Mouse (Mus musculus) large intestine, adult 2 months (tissue): ENCODE measurements around the gene Sh3pxd2b. TPM values are rescaled to one million over a fixed set of nuclear protein-coding genes. Genes with fewer than 3 reads are reported as not detected.

Experiments
- DNase-seq: peaks from one replicate; pipeline ENCODE4 v3.0.0-alpha.2; 2012; ENCODE audit warnings: low read depth, low spot score
- WGBS: fragments of 180-500 bp; shearing (Covaris S2); methylation state at CpG from one replicate; pipeline ENCODE4 v1.1.7; 2018; 5-methylcytosine and 5-hydroxymethylcytosine counted together
- polyA plus RNA-seq: library from polyadenylated mRNA; depleted of rRNA; stranded (reverse); fragments of >200 nt; gene quantifications from 2 replicates; pipeline ENCODE4 v1.2.3, GENCODE M21; 2012

The Sh3pxd2b gene
- polyA plus RNA-seq, 1 experiment, result 3.4 TPM

DNA sequence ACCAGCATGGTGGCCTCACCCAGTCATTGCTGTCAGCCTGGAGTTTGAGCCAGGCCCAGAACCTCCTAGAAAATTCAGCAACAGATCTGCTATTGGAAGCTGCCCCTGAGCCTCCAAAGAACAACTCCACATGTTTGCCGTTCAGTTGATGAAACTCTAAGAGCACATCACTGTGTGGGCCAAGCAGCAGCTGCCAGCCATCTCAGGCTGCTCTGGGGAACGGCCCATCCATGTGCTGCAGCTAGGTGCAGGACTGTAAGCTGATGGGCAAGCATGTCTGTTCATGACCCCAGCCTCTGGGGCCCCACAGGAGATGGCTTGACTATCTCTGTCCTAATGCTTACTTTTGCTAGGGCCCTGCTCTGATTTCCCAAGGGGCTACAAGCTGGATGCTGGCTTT is 19.4 kb downstream of the Sh3pxd2b start:
- DNase-seq, result no peak
- 67% methylated on average over 2 of the region's 2 CpGs for WGBS

DNA sequence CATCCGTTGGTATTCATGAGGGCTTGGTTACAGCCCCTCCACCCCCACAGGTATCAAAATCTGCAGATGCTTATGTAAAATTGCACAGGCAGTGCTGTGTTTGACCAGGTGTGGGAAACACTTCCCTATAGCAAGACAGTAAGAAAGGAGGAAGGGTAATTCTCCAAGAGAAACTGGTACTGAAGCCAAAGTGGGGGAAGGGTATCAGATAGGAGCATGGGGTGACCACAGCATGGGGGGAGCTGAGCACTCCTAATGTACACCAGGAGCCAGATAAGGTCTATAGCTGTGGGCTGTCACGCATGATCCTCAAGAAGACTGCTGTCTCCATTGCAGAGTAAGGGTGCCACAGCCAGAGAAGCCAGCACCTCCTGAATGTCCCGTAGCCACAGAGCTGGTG is 21.4 kb downstream of the Sh3pxd2b start:
- DNase-seq, result no peak
- 82% methylated on average over 3 of the region's 3 CpGs for WGBS

GRCm38 (mm10) chr11:32370881-32371280 is 23.3 kb downstream of the Sh3pxd2b start:
- WGBS, result 58% methylated on average over 1 of the region's 1 CpGs
- no peak for DNase-seq

DNA sequence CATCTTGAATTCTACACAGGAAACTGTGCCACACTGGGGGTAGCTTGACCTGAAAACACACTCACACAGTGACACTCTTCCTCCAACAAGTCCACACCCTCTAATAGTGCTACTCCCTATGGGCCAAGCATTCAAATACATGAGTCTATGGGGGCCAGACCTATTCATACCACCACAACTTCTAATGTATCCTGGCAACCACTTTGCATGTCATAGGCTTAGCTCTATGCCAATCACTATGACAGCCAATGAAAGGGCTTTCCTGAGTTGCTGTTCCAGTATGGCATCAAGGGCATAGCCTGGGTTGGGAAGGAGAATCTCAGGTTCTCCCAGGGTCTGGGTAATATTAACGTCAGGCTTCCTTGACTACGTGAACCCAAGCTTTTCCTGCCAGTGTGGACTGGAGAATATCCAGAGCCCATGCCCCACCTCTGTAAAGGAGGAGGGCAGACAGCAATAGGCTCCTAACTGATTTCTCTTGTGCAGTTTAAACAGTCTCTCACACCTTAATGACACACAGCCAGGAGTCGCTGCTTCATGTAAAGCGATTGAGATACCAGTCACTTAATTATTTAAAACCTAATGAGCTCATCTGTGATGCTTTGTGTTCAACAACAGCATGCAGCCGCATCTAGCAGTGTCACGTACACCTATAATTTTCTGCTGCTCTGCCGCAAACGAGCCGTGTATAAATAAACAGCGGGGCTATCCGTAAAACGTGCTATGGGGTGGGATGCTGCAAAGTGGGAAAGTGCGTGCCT is 25.8 kb downstream of the Sh3pxd2b start:
- 84% methylated on average over 13 of the region's 13 CpGs for WGBS
- DNase-seq, result no peak

DNA sequence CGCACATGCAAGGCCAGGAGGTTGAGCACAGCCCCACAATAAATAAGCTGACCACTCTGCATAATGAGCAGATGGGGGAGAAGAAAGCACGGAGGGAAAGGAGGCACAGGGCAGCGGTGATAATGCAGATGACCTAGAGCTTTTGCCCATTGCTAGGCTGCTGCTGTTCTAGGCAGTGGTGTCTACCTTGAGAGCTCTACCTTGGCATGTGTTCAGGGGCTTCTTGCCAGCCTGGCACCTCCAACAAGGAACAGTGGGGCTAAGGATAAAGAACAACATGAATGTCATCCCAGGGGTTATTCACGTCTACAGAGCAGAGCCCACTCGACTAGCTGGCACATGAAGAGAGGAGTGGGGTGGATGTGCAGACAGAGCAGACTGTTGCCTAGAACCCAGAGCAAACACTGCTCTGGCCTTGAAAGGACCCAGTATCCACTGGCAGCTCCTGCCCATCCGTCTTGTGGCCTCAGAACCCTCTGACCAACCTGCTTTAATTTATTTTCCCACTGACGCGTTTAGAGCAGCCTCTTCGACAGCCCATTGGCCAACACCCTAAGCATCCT is 26.5 kb downstream of the Sh3pxd2b start:
- DNase-seq, result no peak
- 85% methylated on average over 9 of the region's 9 CpGs for WGBS

- no peak for DNase-seq
- 75% methylated on average over 4 of the region's 4 CpGs for WGBS
These were observed 27.5 kb downstream of the Sh3pxd2b start for GRCm38 (mm10) chr11:32375104-32375535.

DNA sequence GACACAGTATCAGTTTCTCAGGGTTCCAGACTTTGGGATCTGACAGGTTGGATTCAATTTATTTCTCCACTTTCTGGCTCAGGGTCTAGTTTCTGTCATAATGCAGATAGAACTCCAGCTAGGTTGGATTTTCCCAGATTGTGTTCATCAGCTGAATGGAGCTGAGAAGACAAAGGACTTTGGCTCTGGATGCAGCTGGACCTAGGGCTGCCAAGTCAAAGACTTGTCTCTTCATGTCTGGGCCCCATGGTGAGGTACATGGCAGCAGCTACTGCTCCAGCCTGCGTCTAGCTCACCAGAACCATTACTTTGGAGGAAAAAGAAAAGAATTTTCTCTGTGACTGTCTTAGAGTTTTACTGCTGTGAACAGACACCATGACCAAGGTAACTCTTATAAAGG is 28.5 kb downstream of the Sh3pxd2b start:
- DNase-seq, result no peak
- 100% methylated on average over 1 of the region's 1 CpGs for WGBS

GRCm38 (mm10) chr11:32379910-32380309 is 32.3 kb downstream of the Sh3pxd2b start:
- DNase-seq, result no peak

GRCm38 (mm10) chr11:32383341-32384134 is 35.9 kb downstream of the Sh3pxd2b start:
- no peak for DNase-seq

DNA sequence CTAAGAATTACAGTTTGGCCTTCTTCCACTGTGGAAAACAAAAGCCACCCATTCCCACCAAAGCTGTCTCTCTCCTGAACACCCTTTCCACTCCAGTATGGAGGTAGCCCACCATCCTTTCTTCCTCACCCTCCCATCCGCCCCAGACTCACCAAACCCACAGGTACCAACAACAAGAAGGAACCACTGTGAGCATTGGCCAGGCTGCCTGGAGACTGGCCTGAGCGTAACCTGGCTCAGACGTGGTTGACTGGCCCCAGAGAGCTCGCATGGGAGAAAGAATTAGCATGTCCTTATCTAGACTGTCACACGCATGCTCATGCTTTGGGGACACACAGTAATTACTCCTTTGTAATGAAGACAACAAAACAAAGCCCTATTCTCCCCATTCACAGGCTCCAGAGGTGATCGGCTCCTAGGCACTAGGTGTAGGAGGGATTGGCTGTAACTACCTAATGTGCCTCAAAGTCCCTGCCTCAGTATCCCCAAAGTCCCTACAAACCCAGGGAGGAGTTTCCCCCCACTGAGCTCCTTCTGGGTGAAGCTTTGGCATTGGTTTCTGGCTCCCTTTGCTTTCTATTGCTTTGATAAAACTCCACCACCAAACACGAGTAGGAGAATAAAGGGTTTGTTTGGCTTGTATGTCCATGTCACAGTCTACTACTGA is 36.6 kb downstream of the Sh3pxd2b start:
- 76% methylated on average over 7 of the region's 7 CpGs for WGBS

More at GRCm38 (mm10) chr11:32383341-32384134, 35.9 kb downstream of the Sh3pxd2b start:
- WGBS, result 67% methylated on average over 10 of the region's 10 CpGs

GRCm38 (mm10) chr11:32386043-32386442 is 38.4 kb downstream of the Sh3pxd2b start:
- DNase-seq, result no peak
- 95% methylated on average over 2 of the region's 2 CpGs for WGBS

More for the DNA sequence above, 36.6 kb downstream of the Sh3pxd2b start:
- DNase-seq, result no peak

- DNase-seq, result no peak
- WGBS, result 72% methylated on average over 2 of the region's 2 CpGs
These were observed 40.4 kb downstream of the Sh3pxd2b start for GRCm38 (mm10) chr11:32388064-32388463.

- WGBS, result 62% methylated on average over 2 of the region's 2 CpGs
These were observed 45.5 kb downstream of the Sh3pxd2b start for GRCm38 (mm10) chr11:32393095-32393494.

DNA sequence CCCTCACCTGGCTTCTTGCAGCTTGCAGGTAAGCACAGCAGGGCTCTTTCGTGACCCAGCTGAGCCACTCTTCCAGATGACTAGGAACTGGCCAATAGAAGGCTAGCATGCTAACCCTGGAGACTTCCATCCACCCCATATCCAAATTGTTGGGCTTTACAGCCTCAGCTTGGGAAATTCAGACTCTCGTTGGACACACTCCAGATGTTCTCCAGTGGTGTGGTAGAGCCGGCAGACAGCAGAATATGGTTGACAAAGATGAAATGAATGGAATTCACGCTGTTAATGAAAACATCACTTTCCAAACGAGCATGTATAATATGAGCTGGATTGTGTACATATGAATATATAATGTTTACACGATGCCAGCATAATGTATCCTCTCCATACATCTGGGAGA is 48.2 kb downstream of the Sh3pxd2b start:
- DNase-seq, result no peak
- WGBS, result 66% methylated on average over 6 of the region's 6 CpGs

More at GRCm38 (mm10) chr11:32393095-32393494, 45.5 kb downstream of the Sh3pxd2b start:
- no peak for DNase-seq

GRCm38 (mm10) chr11:32398446-32398845 is 50.8 kb downstream of the Sh3pxd2b start:
- DNase-seq, result no peak
- WGBS, result 71% methylated on average over 2 of the region's 2 CpGs

GRCm38 (mm10) chr11:32399261-32399660 is 51.6 kb downstream of the Sh3pxd2b start:
- no peak for DNase-seq
- WGBS, result 73% methylated on average over 2 of the region's 2 CpGs

GRCm38 (mm10) chr11:32402712-32403111 is 55.1 kb downstream of the Sh3pxd2b start:
- 72% methylated on average over 7 of the region's 7 CpGs for WGBS
- DNase-seq, result no peak

- no peak for DNase-seq
- WGBS, result 78% methylated on average over 3 of the region's 3 CpGs
These were observed 57.1 kb downstream of the Sh3pxd2b start for GRCm38 (mm10) chr11:32404708-32405107.

- DNase-seq, result no peak
- 71% methylated on average over 3 of the region's 3 CpGs for WGBS
These were observed 60.2 kb downstream of the Sh3pxd2b start for GRCm38 (mm10) chr11:32407863-32408262.

DNA sequence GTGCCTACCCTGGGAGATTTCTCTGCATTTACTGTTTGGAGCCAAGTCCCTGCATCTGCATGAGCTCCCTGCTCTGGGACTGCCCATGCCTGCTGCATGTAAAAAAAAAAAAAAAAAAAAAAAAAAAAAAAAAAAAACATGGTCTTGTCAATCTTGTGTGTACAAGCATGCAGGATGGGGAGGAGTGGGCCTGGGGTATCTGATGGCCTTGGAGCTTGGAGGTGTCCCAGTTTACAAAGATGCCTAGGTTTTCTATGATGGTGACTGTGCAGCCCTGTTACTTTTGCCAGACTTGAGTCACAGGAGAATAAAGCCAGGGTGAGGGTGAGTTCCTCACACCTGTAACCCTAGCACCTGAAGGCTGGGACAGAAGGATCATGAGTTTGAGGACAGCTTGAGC is 61.4 kb downstream of the Sh3pxd2b start:
- no peak for DNase-seq
